Mouse (Mus musculus) cerebral cortex, adult 2 months (tissue): ENCODE data around the gene Calhm3.

Experiments
- WGBS: fragments of 180-500 bp; shearing (Covaris S2); methylation state at CpG from one replicate; pipeline ENCODE4 v1.1.7; 2018; 5-methylcytosine and 5-hydroxymethylcytosine counted together

Calhm3 gene

GRCm38 (mm10) chr19:47157664-47158063, at the start of gene Calhm3:
Gene Calhm3, minus strand, starts transcription at chr19:47157764.
- 88% methylated on average over 11 of the region's 11 CpGs for WGBS

GRCm38 (mm10) chr19:47206126-47206525, 48.6 kb upstream of the Calhm3 start:
- 86% methylated on average over 1 of the region's 1 CpGs for WGBS

DNA sequence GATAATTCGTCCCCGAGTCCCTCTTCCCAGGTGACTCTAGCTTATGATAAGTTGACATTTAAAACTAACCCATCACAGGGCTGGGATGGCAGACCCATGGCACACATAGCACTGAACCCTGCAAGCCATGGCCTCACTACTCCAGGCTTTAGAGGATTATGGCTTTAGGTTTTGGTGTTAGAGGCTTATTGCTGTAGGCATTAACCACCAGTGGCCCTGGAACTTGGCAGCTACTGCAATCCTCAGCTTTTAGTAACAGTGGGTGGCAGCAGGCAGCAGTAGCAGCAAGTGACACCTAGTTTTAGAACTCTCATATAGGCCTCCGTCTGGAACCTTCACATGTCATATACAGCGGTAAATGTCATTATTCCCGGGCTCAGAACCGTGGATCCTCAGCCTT, 47.1 kb upstream of the Calhm3 start:
- WGBS = 48% methylated on average over 6 of the region's 6 CpGs

DNA sequence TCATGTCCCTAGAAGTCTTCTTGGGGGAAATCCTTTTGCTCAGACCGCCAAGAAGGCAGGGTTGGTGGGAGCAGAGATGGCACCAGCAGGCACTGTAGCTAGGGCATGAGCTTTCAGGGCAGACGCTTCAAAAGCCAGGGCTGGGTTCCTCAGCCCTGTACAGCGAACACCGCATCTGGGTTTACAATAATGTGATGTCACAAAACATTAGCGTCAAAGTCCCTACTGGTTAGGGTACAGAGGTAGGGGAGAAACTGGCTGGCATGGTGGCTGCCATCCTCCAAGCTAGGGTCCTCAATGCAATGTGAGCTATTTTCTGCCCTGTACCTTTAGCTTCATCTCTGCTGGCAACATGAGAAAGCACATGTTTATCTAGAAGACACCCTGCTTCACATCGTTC, 45.5 kb upstream of the Calhm3 start:
- 84% methylated on average over 6 of the region's 6 CpGs for WGBS

- 75% methylated on average over 6 of the region's 6 CpGs for WGBS
These were observed 44.9 kb upstream of the Calhm3 start for GRCm38 (mm10) chr19:47202429-47202828.

DNA sequence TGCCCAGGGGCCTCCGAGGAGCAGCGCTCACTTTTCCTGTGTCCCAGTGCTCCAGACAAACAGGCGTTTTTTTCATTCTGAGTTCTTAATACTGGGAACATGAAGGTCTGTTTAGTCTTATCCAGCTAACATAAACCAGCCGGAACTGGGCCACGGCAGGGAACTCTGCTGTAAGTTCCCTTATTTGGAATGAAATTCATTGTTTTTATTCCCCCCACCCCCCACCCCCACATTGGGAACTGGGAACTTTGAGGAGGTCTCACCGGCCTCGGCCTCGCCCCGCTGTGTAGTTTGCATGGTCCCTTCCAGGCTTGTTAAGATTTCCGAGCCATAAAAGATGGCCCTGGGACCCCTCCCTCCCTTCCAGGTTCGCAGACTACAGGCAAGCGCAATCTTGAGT, 44.4 kb upstream of the Calhm3 start:
- 74% methylated on average over 12 of the region's 12 CpGs for WGBS

DNA sequence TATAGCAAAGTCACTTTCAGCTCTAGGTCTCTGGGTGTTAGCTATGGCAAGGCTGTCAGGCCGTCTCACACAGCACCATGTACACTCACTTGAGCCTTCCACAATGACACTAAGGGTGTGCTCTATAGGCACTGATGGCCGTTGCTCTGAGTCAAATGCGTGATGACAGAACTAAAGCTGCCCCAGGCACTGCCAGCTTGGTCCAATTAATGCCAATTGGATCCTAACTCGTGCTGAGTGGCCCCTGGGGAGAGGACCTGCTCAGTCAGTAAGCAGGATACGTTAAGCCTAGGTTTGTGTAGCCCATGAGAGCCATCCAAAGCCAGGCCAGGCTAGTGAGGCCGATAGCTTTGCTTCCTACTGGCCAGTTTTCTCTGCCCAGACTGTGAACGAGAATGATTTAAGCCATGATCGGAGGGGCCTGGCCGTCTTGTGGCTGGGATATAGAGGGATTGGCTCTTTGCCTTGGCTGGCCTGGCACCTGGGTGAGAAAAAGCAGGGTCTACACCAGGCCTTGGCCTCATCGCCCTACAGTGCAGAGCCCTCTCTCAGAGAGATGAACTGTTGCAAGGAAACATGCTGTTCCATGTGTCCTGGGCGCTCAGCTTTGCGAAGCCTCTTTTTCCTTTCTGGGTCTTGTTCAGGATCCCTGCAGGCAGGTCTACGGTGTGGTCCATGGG, 41.2 kb upstream of the Calhm3 start:
- WGBS = 86% methylated on average over 13 of the region's 13 CpGs

DNA sequence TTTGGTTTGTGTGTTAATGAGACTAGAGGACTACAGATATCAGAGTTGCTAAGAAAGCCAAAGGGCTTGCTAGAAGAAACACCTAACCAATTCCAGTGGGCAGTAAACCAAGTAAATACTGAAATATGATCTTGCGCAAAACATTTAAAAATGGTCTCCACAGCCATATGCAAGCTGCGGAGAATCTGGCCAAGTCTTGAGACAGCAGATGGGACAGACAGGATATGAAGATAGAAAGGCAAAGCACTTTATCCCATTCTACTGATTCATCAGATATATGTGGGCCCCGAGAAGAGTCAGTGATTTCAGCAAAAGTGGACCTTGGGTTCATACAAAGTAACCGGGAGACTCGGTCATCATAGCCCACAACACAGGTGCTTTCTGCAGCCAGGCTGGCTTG, 34.6 kb upstream of the Calhm3 start:
- WGBS = 76% methylated on average over 5 of the region's 5 CpGs

DNA sequence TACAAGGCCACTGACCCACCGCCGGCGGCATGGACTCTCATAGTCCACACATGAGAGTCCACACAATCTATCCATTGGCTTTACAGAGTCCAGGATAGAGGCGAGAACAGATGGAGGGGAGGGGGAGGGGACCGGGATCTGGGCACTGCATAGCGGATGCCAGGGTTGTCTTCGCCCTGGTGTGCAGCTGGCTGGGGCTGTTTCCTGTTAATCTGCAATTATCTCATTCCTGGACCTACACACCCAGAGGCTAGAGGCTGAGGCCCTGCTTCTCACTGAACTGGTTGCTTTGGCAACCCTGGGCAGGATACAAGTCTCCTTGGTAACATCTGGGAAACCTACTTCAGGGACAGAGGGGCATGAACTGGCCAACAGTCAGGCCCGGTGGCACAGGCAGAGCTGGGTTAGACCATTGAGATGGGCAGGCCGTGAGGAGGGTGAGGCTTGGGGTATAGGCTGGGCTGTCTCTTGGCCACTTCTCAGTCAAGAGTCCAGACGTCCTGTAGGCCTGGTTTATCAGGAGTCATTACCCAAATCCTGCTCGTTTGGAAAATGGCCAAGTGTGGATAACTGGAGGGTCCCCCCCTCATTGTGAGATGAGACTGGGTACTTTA, 31.1 kb upstream of the Calhm3 start:
- WGBS = 48% methylated on average over 11 of the region's 11 CpGs

DNA sequence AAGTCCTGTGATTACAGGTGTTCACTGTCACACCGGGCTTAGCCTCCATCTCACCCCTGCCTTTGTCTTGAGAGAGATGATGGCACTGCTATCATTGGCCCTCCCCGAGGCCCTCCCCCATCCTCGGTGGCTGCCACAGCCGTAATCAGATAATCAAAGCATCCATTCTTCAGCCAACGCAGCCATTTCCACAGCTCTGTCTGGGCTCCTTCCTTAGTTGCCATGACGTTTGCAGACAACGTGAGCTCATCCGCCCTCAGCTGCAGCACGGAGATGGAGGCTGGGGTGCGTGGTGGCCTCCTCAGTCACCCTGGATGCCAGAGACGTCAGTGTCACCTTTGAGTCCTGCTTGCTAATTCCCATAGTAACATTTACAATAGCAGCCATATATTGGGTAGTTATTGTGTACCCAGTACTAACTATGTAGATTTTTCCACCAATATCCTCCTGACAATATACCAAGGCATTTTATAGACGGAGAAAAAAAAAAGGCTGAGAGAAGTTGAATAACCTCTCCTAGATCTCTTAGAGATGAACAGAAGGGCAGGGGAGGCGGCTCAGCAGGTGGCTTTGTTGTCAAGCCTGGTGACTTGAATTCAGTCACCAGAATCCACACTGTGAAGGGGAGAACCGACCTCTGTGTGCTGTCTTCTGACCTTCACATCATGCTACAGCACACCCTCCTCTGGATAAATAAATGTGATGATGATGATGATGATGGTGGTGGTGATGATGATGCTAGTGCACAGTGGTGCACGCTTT, 29.1 kb upstream of the Calhm3 start:
- 40% methylated on average over 15 of the region's 15 CpGs for WGBS

- WGBS = 51% methylated on average over 4 of the region's 4 CpGs
These were observed 27.2 kb upstream of the Calhm3 start for GRCm38 (mm10) chr19:47184736-47185135.

DNA sequence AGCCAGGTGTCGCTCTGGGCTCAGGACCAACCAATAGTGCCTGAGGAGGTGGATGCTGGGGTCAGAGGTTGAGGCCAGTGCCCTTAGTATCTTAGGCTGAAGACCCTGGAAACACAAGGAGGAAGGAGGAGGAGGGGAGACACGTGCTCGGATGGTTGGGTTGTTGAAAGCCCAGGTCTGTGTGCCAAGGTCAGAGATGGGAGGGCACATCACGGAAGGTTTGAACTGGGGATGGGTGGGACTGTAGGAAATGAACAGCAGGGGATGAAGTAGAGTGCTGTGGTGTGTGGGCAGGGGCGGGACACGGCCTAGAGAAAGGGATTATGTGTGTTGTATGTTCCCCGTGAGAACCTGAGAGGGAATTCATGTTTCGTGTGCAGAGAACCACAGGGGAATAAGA, 26.7 kb upstream of the Calhm3 start:
- 69% methylated on average over 8 of the region's 8 CpGs for WGBS

GRCm38 (mm10) chr19:47180011-47180410, 22.4 kb upstream of the Calhm3 start:
- WGBS = 25% methylated on average over 8 of the region's 8 CpGs

DNA sequence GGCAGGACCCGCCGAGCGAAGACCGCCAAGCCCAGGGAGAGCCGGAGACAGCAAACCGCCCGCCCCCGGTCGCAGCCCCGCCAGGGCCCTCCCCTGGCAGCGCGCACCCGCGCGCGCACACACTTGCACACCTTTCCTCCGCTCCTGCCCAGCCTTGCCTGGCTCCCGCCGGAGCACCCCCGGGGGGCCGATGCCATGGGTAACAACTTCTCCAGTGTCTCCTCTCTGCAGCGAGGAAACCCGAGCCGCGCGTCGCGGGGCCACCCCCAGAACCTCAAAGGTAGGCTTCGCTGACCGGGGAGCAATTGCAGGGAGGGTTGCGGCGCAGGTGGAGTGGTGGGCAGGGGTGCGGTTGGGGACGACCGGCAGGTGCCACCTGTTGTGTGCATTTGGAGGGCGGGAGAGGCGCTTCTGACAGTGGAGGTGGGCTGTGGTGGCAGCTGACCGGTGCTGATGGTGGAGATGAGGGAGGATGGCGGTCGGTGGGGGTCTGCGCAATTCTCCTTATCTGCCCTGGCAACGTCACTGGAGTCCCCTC, 21.8 kb upstream of the Calhm3 start:
- WGBS = 3% methylated on average over 41 of the region's 42 CpGs

DNA sequence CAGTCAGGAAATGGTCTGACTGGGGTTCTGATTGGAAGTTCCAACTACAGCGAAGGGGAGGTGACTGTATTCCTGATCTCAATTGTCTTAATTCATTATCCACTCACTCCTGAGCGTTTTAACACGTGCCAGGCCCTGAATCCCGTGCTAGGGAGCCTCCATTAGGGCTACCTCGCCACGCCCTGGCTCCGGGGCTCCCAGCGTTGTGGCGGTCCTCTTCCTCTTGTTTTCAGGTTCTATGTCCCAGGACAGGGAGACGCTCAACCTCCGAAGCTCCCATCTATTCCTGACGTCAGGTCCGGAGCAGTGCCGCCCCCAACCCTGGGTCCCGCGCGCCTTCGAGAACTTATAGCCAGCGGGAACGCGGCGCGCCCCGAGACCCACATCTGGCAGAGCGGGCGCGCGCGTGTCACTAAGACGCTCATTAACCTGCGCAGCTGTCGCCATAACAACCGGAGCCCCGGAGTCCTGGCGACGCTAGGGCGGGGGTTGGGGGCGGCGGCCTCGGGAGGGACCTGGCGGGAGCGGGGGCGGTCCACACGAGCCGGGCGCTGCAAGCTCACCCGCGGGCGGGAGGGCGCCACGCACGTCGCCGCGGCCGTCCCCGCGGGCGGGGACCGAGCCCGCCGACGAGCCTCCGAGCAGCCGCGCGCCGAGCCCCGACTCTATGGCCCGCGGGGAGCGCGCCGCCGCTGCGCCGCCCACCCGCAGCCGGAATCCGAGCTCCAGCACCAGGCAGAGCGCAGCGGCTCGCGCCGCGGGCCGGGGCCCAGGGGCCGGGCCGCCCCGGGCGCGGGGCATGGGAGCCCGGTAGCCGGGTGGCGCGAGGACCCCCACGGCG, 21.1 kb upstream of the Calhm3 start, which contains the start of gene Neurl1a:
Neurl1a (plus strand) TSS at position 390 of the 841 bp plus-strand sequence.
- WGBS = under 1% methylated on average over 97 of the region's 98 CpGs

DNA sequence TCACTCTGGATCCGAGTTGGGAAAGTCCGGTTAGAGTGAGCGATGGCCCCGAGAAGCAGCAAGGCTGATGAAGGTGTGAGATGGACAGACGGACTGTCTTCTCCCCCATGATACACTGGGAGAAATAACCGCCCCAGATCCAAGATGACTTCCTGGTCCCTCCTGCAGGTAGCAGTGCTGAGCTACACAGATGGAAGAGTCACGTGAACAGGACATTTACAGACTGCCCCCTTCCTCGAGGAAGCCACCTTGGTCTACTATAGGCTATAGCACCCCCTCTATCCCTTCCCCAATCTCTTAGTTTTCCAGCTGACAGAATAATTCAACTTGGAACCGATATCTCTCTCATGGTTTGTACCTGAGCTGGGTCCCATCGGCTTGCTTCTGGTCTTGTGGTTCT, 20.4 kb upstream of the Calhm3 start:
- WGBS = 33% methylated on average over 10 of the region's 10 CpGs

DNA sequence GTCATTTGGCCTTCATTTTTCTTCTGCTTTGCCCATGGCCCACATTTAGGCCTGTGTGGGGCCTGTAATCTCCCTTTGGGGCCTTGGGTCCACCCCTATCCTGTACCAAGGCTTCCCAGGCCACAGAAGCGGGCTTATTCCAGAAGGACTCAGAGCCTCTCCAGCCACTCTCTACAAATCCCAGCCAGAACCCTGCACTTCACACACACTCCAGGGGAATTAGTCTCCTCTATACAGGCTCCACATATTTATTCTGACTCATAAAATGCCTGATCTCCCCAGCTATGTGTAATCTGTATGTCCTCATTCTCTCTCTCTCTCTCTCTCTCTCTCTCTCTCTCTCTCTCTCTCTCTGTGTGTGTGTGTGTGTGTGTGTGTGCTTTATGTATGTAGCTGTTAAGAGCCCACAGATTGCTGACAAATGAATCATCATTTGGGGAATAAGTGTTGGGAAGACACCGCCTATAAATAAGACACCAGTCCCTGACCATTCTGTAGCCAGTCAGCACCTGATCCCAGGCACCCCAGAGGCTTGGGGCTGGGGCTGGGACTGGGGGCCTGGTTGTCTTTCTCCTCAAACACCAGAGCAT, 19.4 kb upstream of the Calhm3 start:
- 61% methylated on average over 2 of the region's 2 CpGs for WGBS

DNA sequence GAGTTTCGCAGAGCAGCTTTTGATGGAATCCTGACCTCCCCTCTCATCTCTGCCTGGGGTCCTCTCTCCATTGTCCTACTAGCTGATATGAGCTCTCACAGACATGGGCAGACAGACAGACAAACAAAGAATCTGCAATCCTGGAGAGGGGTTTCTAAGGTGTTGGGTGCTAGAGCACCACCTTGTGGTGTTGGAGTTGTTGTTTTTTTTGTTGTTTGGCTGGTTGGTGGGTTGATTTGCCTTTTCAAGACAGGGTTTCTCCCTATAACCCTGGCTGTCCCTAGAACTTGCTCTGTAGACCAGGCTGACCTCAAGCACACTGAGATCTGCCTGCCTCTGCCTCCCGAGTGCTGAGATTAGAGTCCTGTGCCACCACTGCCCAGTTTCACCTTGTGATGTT, 17.9 kb upstream of the Calhm3 start:
- WGBS = 73% methylated on average over 2 of the region's 2 CpGs

- WGBS = 46% methylated on average over 3 of the region's 3 CpGs
These were observed 17.0 kb upstream of the Calhm3 start for GRCm38 (mm10) chr19:47174515-47174914.

- 18% methylated on average over 11 of the region's 11 CpGs for WGBS
These were observed 11.3 kb upstream of the Calhm3 start for GRCm38 (mm10) chr19:47168793-47169412.

DNA sequence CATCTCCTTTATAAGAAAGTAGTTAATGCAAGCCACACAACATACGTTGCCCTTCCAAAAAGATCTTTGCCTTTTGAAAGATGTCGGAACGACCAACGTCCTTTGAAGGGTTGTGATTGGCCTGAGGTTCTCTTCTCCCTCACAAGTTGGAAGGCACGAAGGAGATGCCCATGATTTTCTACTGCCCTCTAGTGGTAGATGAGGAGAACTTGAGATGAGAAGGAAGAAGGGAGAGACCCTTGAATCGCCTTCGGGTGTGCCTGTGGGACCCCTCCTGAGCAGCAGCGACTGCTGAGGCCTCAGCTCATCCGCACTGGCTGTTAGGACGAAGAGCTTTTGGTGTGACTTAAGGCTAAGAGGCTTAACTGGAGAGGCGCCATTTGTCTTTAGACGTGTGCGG, 10.7 kb upstream of the Calhm3 start:
- WGBS = 12% methylated on average over 13 of the region's 13 CpGs
